Mouse (Mus musculus) midbrain, embryonic 16.5 days (tissue): Measurements from ENCODE around the gene Aasdh. TPM values are rescaled to one million over a fixed set of nuclear protein-coding genes. Genes with fewer than 3 reads are reported as not detected.
A peak's percentile ranks its signal among the peaks of the same experiment; 100 is the strongest.

Experiments
- ATAC-seq: fragments of 200-750 bp; cut with Nextera tagmentation; 2 replicates; pipeline ENCODE4 v1.8.0; 2017; ENCODE audit warnings: moderate TSS enrichment
- H3K27ac ChIP-seq: fragments of 300-500 bp; sonication (generic); 2 replicates; pipeline ENCODE4 v1.5.1; 2014; ENCODE audit warnings: mild to moderate bottlenecking, low read length, mixed read lengths
- H3K27me3 ChIP-seq: fragments of 300-500 bp; sonication (generic); 2 replicates; pipeline ENCODE4 v1.6.1; 2014; ENCODE audit warnings: low read depth, low read length, mixed read lengths; ENCODE audit not compliant: control insufficient read depth, insufficient read depth
- H3K36me3 ChIP-seq: fragments of 300-500 bp; sonication (generic); 2 replicates; pipeline ENCODE4 v1.6.1; 2014; ENCODE audit warnings: mild to moderate bottlenecking, low read length, moderate library complexity, mixed read lengths; ENCODE audit not compliant: control insufficient read depth, insufficient read depth
- H3K4me1 ChIP-seq: fragments of 300-500 bp; sonication (generic); 2 replicates; pipeline ENCODE4 v1.6.1; 2014; ENCODE audit warnings: mild to moderate bottlenecking, low read length, mixed read lengths; ENCODE audit not compliant: control insufficient read depth, insufficient read depth
- H3K4me2 ChIP-seq: fragments of 300-500 bp; sonication (generic); 2 replicates; pipeline ENCODE4 v1.6.1; 2014; ENCODE audit warnings: mild to moderate bottlenecking, low read length, mixed read lengths
- H3K4me3 ChIP-seq: fragments of 300-500 bp; sonication (generic); 2 replicates; pipeline ENCODE4 v1.5.1; 2014; ENCODE audit warnings: low read depth, mild to moderate bottlenecking, low read length, moderate library complexity, mixed read lengths
- H3K9ac ChIP-seq: fragments of 300-500 bp; sonication (generic); 2 replicates; pipeline ENCODE4 v1.6.1; 2014; ENCODE audit warnings: low read depth, low read length, mixed read lengths
- H3K9me3 ChIP-seq: fragments of 300-500 bp; sonication (generic); replicated peaks from 2 replicates; pipeline ENCODE4 v1.6.1; 2014; ENCODE audit warnings: mild to moderate bottlenecking, low read length, mixed read lengths; ENCODE audit not compliant: control insufficient read depth, poor library complexity, severe bottlenecking
- WGBS: fragments of 180-500 bp; shearing (Covaris S2); extraction: QIAGEN DNeasy Blood & Tissue Kit; methylation state at CpG from one replicate; pipeline ENCODE4 v1.1.7; 2014; 5-methylcytosine and 5-hydroxymethylcytosine counted together
- polyA plus RNA-seq: library from polyadenylated mRNA; unstranded; fragments of >200 nt; fragmentation: Nextera tagmentation; extraction: Ambion mirVana; gene quantifications from 2 replicates; pipeline ENCODE4 v1.2.1, GENCODE M21; 2015

Gene Aasdh
- polyA plus RNA-seq, 1 experiment from 2014 or later = 20.7 TPM

DNA sequence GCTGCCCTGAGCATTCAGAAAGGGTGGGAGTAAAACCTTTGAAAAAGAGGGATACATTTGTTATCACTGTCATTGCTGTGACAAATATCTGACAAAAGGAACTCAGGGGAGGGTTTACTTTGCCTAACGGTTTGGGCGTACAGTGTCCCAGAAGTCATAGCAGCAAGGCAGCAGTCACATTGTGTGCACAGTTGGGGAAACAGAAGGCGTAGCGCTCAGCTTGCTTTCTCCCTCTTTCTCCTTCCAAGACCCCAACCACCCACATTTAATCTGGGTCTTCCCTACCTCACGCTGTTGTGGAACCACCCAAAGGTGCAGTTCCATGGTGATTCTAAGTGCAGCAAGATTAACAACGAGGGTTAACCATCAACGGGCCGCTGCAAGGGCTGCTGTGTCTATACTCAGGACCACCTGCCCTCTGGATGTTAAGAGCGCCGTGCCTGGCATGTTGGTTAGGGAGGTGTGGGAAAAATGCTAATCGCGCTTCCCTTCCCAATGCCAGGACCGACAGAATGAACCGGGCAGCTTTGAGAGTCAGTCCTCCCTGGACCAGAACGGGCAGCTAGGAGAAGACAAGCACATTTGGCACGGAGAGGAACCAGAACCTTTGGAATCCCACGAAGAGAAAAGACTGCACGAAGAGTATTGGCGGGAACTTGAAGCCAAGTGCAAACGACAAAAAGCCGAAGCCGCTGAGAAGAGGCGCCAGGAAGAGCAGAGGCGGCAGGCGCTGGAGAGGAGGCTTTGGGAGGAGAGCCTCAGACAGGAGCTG is 49.3 kb downstream of the Aasdh start:
- H3K9me3 ChIP-seq = no peaks in the 10 kb centered on the region
- peaks cover 5% of the 10 kb centered on the region for H3K27me3 ChIP-seq
- ATAC-seq = no peak
- no peak overlapping the region for H3K4me3 ChIP-seq
- H3K4me2 ChIP-seq = peak overlapping the region; percentile 16; the same call in 1 of the 2 replicates
- peaks cover 12% of the 10 kb centered on the region; the same call in 1 of the 2 replicates for H3K36me3 ChIP-seq
- H3K9ac ChIP-seq = no peak overlapping the region
- H3K4me1 ChIP-seq = peaks cover 7% of the 10 kb centered on the region
- H3K27ac ChIP-seq = no peak overlapping the region
- 27% methylated on average over 25 of the region's 25 CpGs for WGBS

DNA sequence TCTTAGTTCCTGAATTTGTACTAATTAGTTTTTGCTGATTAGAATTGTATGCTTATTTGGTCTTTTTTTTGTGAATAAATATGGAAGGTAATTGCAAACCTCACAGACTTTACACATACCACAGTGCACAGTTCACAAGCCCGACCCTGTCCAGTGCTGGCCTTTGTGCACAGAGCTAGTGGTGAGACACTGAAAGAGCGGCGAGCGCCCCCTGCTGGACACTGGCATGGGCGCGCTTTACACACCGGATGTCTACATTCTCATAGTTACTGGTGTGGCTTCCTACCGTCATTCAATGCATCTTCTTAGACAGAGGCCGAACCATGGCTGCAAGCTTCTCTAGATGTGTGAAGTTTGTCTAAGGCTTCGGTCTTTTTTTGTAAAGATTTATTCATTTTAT is 51.8 kb downstream of the Aasdh start:
- peak; percentile 86 for ATAC-seq
- H3K36me3 ChIP-seq = peaks cover 12% of the 10 kb centered on the region
- peaks cover 10% of the 10 kb centered on the region for H3K4me1 ChIP-seq
- H3K9me3 ChIP-seq = no peaks in the 10 kb centered on the region
- no peak overlapping the region for H3K9ac ChIP-seq
- 9% methylated on average over 10 of the region's 10 CpGs for WGBS
- no peak overlapping the region for H3K27ac ChIP-seq
- no peak overlapping the region for H3K4me3 ChIP-seq
- H3K27me3 ChIP-seq = peaks cover 5% of the 10 kb centered on the region
- no peak overlapping the region for H3K4me2 ChIP-seq

GRCm38 (mm10) chr5:76851316-76851715 is 54.0 kb downstream of the Aasdh start:
- H3K4me1 ChIP-seq = peaks cover 6% of the 10 kb centered on the region
- H3K9me3 ChIP-seq = no peaks in the 10 kb centered on the region
- no peak overlapping the region for H3K9ac ChIP-seq
- peaks cover 12% of the 10 kb centered on the region for H3K36me3 ChIP-seq
- H3K27ac ChIP-seq = no peak overlapping the region; the same call in 1 of the 2 replicates
- H3K4me2 ChIP-seq = no peak overlapping the region
- H3K4me3 ChIP-seq = no peak overlapping the region
- ATAC-seq = no peak
- 82% methylated on average over 4 of the region's 4 CpGs for WGBS
- H3K27me3 ChIP-seq = peaks cover 5% of the 10 kb centered on the region

GRCm38 (mm10) chr5:76847106-76847505 is 58.2 kb downstream of the Aasdh start:
- Histone ChIP-seq H3K27ac (no peak overlapping the region), H3K4me2 (no peak overlapping the region), H3K36me3 (peaks cover 7% of the 10 kb centered on the region), H3K9me3 (no peaks in the 10 kb centered on the region), H3K4me1 (peaks cover 19% of the 10 kb centered on the region), H3K9ac (no peak overlapping the region), H3K27me3 (no peaks in the 10 kb centered on the region), H3K4me3 (no peak overlapping the region)
- 94% methylated on average over 6 of the region's 6 CpGs for WGBS
- ATAC-seq = no peak

DNA sequence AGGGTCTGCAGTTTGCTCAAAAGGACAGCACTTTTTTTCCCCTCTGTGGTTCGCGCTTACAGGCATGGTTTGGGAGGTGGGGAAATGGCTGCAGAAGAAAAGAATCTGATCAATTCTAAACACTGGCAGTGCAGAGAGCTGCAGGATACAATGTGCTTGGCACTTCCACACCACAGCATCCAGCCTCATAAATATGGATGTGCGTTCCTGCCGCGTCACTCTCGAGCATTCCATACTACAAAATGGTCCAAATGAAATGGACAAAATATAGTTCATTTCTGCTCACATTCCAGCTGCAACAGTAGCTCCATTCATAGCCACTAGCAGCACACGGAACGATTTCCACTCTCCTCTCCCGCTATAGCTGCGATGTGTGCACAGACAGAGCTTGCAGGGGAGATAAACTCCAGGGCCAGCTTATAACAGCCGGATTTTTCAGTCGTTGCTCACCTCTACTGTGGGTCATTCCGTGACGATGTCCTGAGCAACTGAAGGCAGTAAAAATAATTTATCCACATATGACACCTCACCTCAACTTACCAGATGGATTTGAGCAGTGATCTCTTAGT is 60.6 kb downstream of the Aasdh start:
- Histone ChIP-seq H3K36me3 (peaks cover 6% of the 10 kb centered on the region), H3K27me3 (no peaks in the 10 kb centered on the region), H3K4me2 (peak overlapping the region; percentile 6; the same call in 1 of the 2 replicates), H3K9ac (no peak overlapping the region), H3K4me3 (no peak overlapping the region), H3K27ac (peak overlapping the region; percentile 56), H3K9me3 (no peaks in the 10 kb centered on the region), H3K4me1 (peaks cover 13% of the 10 kb centered on the region; the same call in 1 of the 2 replicates)
- 52% methylated on average over 14 of the region's 14 CpGs for WGBS
- peak; percentile 55 for ATAC-seq

- Histone ChIP-seq H3K4me3 (no peak overlapping the region), H3K36me3 (peaks cover 4% of the 10 kb centered on the region; the same call in 1 of the 2 replicates), H3K9ac (no peak overlapping the region), H3K27me3 (no peaks in the 10 kb centered on the region), H3K4me1 (peaks cover 13% of the 10 kb centered on the region; the same call in 1 of the 2 replicates), H3K9me3 (no peaks in the 10 kb centered on the region), H3K27ac (peak overlapping the region; percentile 56), H3K4me2 (no peak overlapping the region)
- ATAC-seq = peak; percentile 12; the same call in 1 of the 2 replicates
- WGBS = 81% methylated on average over 9 of the region's 9 CpGs
Measured at GRCm38 (mm10) chr5:76843851-76844419, 61.4 kb downstream of the Aasdh start.

GRCm38 (mm10) chr5:76843448-76843847 is 61.9 kb downstream of the Aasdh start:
- 18% methylated on average over 4 of the region's 4 CpGs for WGBS
- Histone ChIP-seq H3K4me1 (peaks cover 13% of the 10 kb centered on the region; the same call in 1 of the 2 replicates), H3K27me3 (no peaks in the 10 kb centered on the region), H3K4me2 (no peak overlapping the region), H3K4me3 (no peak overlapping the region), H3K36me3 (no peaks in the 10 kb centered on the region), H3K27ac (peak overlapping the region; percentile 56; the same call in 1 of the 2 replicates), H3K9me3 (no peaks in the 10 kb centered on the region), H3K9ac (no peak overlapping the region)
- peak; percentile 37; the same call in 1 of the 2 replicates for ATAC-seq

- H3K4me1 ChIP-seq = peaks cover 13% of the 10 kb centered on the region; the same call in 1 of the 2 replicates
- no peaks in the 10 kb centered on the region for H3K27me3 ChIP-seq
- no peak overlapping the region for H3K9ac ChIP-seq
- 87% methylated on average over 2 of the region's 2 CpGs for WGBS
- no peak overlapping the region for H3K4me3 ChIP-seq
- H3K9me3 ChIP-seq = no peaks in the 10 kb centered on the region
- no peak overlapping the region for H3K4me2 ChIP-seq
- no peaks in the 10 kb centered on the region for H3K36me3 ChIP-seq
- ATAC-seq = no peak
- no peak overlapping the region for H3K27ac ChIP-seq
Measured at GRCm38 (mm10) chr5:76841859-76842258, 63.5 kb downstream of the Aasdh start.

GRCm38 (mm10) chr5:76839786-76840185 is 65.5 kb downstream of the Aasdh start:
- H3K4me3 ChIP-seq = no peak overlapping the region
- H3K27ac ChIP-seq = no peak overlapping the region
- no peaks in the 10 kb centered on the region for H3K27me3 ChIP-seq
- no peaks in the 10 kb centered on the region for H3K9me3 ChIP-seq
- 83% methylated on average over 6 of the region's 6 CpGs for WGBS
- no peak overlapping the region for H3K9ac ChIP-seq
- no peak overlapping the region for H3K4me2 ChIP-seq
- H3K36me3 ChIP-seq = no peaks in the 10 kb centered on the region
- peaks cover 8% of the 10 kb centered on the region; the same call in 1 of the 2 replicates for H3K4me1 ChIP-seq
- ATAC-seq = no peak
